Mouse (Mus musculus) kidney, postnatal 0 days (tissue): Measurements from ENCODE around the gene Car14. TPM values are rescaled to one million over a fixed set of nuclear protein-coding genes. Genes with fewer than 3 reads are reported as not detected.
A peak's percentile ranks its signal among the peaks of the same experiment; 100 is the strongest.

Experiments used
- ATAC-seq: fragments of 200-750 bp; cut with Nextera tagmentation; replicated peaks from 2 replicates; pipeline ENCODE4 v1.8.0; 2017; ENCODE audit warnings: low read depth, moderate number of reproducible peaks, moderate TSS enrichment, moderate library complexity; ENCODE audit not compliant: low FRiP score
- DNase-seq: peaks from one replicate; pipeline ENCODE4 v3.0.0-alpha.2; 2016; ENCODE audit warnings: low spot score
- H3K27ac ChIP-seq: fragments of 300-500 bp; sonication (generic); 2 replicates; pipeline ENCODE4 v1.5.1; 2014; ENCODE audit warnings: mild to moderate bottlenecking
- H3K27me3 ChIP-seq: fragments of 300-500 bp; sonication (generic); 2 replicates; pipeline ENCODE4 v1.6.1; 2014; ENCODE audit warnings: low read length, mixed read lengths; ENCODE audit not compliant: insufficient read depth
- H3K36me3 ChIP-seq: fragments of 300-500 bp; sonication (generic); 2 replicates; pipeline ENCODE4 v1.6.1; 2014; ENCODE audit warnings: low read length, mixed read lengths; ENCODE audit not compliant: insufficient read depth
- H3K4me1 ChIP-seq: fragments of 300-500 bp; sonication (generic); replicated peaks from 2 replicates; pipeline ENCODE4 v1.6.1; 2014; ENCODE audit warnings: antibody characterized with exemption, low read length, mixed read lengths; ENCODE audit not compliant: insufficient read depth
- H3K4me2 ChIP-seq: fragments of 300-500 bp; sonication (generic); 2 replicates; pipeline ENCODE4 v1.6.1; 2014; ENCODE audit warnings: mild to moderate bottlenecking, low read length, moderate library complexity, mixed read lengths
- H3K4me3 ChIP-seq: fragments of 300-500 bp; sonication (generic); replicated peaks from 2 replicates; pipeline ENCODE4 v1.5.1; 2014; ENCODE audit warnings: low read depth, low read length
- H3K9ac ChIP-seq: fragments of 300-500 bp; sonication (generic); 2 replicates; pipeline ENCODE4 v1.6.1; 2014; ENCODE audit warnings: low read depth, low read length
- H3K9me3 ChIP-seq: fragments of 300-500 bp; sonication (generic); replicated peaks from 2 replicates; pipeline ENCODE4 v1.6.1; 2016; ENCODE audit warnings: low read length, inconsistent platforms, mixed read lengths
- CTCF ChIP-seq: IDR thresholded peaks from 2 replicates; pipeline ENCODE4 v1.5.1; 2016; ENCODE audit warnings: antibody characterized with exemption, low read depth, mild to moderate bottlenecking, moderate library complexity
- WGBS: fragments of 180-500 bp; shearing (Covaris S2); extraction: QIAGEN DNeasy Blood & Tissue Kit; methylation state at CpG from one replicate; pipeline ENCODE4 v1.1.7; 2014; 5-methylcytosine and 5-hydroxymethylcytosine counted together
- polyA plus RNA-seq: library from polyadenylated mRNA; unstranded; fragments of >200 nt; fragmentation: Nextera tagmentation; extraction: Ambion mirVana; gene quantifications from 2 replicates; pipeline ENCODE4 v1.2.1, GENCODE M21; 2015

The Car14 gene
- polyA plus RNA-seq, 1 experiment from 2014 or later: 12.9 TPM

- H3K9ac ChIP-seq: no peak overlapping the region
- no peak for TF ChIP-seq CTCF
- no peaks in the 10 kb centered on the region for H3K9me3 ChIP-seq
- no peak for ATAC-seq
- no peak for DNase-seq
- 79% methylated on average over 3 of the region's 3 CpGs for WGBS
- no peak overlapping the region for H3K27ac ChIP-seq
- no peaks in the 10 kb centered on the region for H3K27me3 ChIP-seq
- H3K4me3 ChIP-seq: no peak overlapping the region
- H3K36me3 ChIP-seq: 0 out of 2 replicates have a peak, but pooled peaks cover 3% of the 10 kb centered on the region
- peaks cover 19% of the 10 kb centered on the region for H3K4me1 ChIP-seq
- H3K4me2 ChIP-seq: no peak overlapping the region
Measured at GRCm38 (mm10) chr3:95889664-95890063, 14.8 kb downstream of the Car14 start.

- H3K36me3 ChIP-seq: 0 out of 2 replicates have a peak, but pooled peaks cover 3% of the 10 kb centered on the region
Measured at GRCm38 (mm10) chr3:95887596-95887995, 16.9 kb downstream of the Car14 start.

GRCm38 (mm10) chr3:95884400-95884799 lies 20.1 kb downstream of the Car14 start:
- TF ChIP-seq CTCF: no peak
- DNase-seq: no peak
- Histone ChIP-seq H3K4me1 (peaks cover 6% of the 10 kb centered on the region; the same call in 1 of the 2 replicates), H3K36me3 (0 out of 2 replicates have a peak, but pooled peaks cover 3% of the 10 kb centered on the region), H3K27me3 (no peaks in the 10 kb centered on the region), H3K4me3 (no peak overlapping the region), H3K9ac (no peak overlapping the region), H3K27ac (no peak overlapping the region), H3K9me3 (no peaks in the 10 kb centered on the region), H3K4me2 (no peak overlapping the region)
- 63% methylated on average over 5 of the region's 5 CpGs for WGBS
- ATAC-seq: no peak

More at GRCm38 (mm10) chr3:95887596-95887995, 16.9 kb downstream of the Car14 start:
- Histone ChIP-seq H3K4me1 (peaks cover 20% of the 10 kb centered on the region), H3K9ac (no peak overlapping the region), H3K27ac (no peak overlapping the region), H3K27me3 (no peaks in the 10 kb centered on the region), H3K4me3 (no peak overlapping the region), H3K9me3 (no peaks in the 10 kb centered on the region), H3K4me2 (no peak overlapping the region)
- WGBS: 38% methylated on average over 4 of the region's 4 CpGs
- TF ChIP-seq CTCF: no peak
- DNase-seq (no peak), ATAC-seq (0 out of 2 replicates have a peak, but pooled peaks have one; percentile 38)

- Histone ChIP-seq H3K9ac (peak overlapping the region; percentile 5; the same call in 1 of the 2 replicates), H3K4me3 (peak overlapping the region; percentile 26), H3K36me3 (0 out of 2 replicates have a peak, but pooled peaks cover 3% of the 10 kb centered on the region), H3K27me3 (no peaks in the 10 kb centered on the region), H3K27ac (0 out of 2 replicates have a peak overlapping the region, but pooled peaks have one; percentile 0), H3K9me3 (no peaks in the 10 kb centered on the region), H3K4me1 (peaks cover 6% of the 10 kb centered on the region; the same call in 1 of the 2 replicates), H3K4me2 (peak overlapping the region; percentile 97)
- ATAC-seq (no peak), DNase-seq (peak; percentile 93)
- whole genome bisulfite sequencing: 3% methylated on average over 24 of the region's 24 CpGs
- peak; percentile 71 for TF ChIP-seq CTCF
Measured at GRCm38 (mm10) chr3:95882816-95883425, 21.6 kb downstream of the Car14 start.

- peak; percentile 99 for DNase-seq
- Histone ChIP-seq H3K36me3 (0 out of 2 replicates have a peak, but pooled peaks cover 1% of the 10 kb centered on the region), H3K27ac (peak within 1 kb of the TSS; percentile 31; the same call in 1 of the 2 replicates), H3K9me3 (no peaks in the 10 kb centered on the region), H3K9ac (peak within 1 kb of the TSS; percentile 53; the same call in 1 of the 2 replicates), H3K4me2 (peak within 1 kb of the TSS; percentile 97), H3K4me1 (peaks cover 6% of the 10 kb centered on the region; the same call in 1 of the 2 replicates), H3K4me3 (peak within 1 kb of the TSS; percentile 43), H3K27me3 (no peaks in the 10 kb centered on the region)
- WGBS: under 1% methylated on average over 57 of the region's 66 CpGs
- ATAC-seq: peak; percentile 98
- no peak for TF ChIP-seq CTCF
Measured at GRCm38 (mm10) chr3:95881979-95882815, 22.3 kb downstream of the Car14 start, which contains the start of gene Ciart. Gene Ciart (minus strand): TSS chr3:95882251.

GRCm38 (mm10) chr3:95879063-95879462 lies 25.4 kb downstream of the Car14 start:
- Histone ChIP-seq H3K4me1 (peaks cover 6% of the 10 kb centered on the region; the same call in 1 of the 2 replicates), H3K27me3 (no peaks in the 10 kb centered on the region), H3K27ac (no peak overlapping the region), H3K4me3 (no peak overlapping the region), H3K36me3 (no peaks in the 10 kb centered on the region), H3K4me2 (no peak overlapping the region), H3K9ac (no peak overlapping the region), H3K9me3 (no peaks in the 10 kb centered on the region)
- ATAC-seq (no peak), DNase-seq (no peak)
- WGBS: 91% methylated on average over 4 of the region's 4 CpGs
- no peak for TF ChIP-seq CTCF
